Mouse (Mus musculus): ENCODE measurements at regions not wholly inside any gene's neighbourhood (a gene's known extent, or its start where the extent isn't known, plus 50 kb on each side); places are given as distances from the start of the nearest gene placed in this dataset.

DNA sequence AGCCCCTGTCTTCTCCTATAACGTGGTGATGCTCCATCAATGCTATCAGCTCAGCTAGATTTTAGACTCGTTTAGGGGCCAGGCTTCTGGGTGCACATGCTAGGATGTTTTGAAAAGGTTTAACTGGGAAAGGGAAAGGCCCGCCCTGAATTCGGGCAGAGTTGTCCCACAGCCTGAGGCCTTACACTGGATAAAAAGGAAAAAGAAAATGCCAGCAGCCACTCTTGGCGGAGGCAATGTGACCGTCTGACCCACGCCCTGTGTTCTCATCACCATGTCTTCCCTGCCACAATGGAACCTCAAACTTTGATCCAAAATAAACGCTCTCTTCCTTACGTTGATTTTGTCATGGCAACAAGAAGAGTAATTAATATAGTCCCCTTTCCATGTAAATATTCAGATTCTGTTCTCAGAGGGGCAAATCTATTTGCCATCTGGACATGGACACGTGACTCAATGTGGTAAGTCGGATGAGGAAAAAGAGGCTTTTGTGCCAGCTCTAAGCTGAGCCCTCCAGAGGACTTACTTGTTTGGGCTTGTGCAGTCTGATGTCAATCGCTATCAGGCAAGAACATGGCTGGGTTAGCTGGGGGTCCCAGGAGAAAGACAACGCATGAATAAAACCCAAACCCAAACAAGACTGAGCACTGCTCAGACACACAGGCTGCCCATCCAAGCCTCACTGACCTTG, 253.4 kb upstream of the Hnrnpa3 start:
- H3ac ChIP-seq (ENCODE audit: control insufficient read depth, insufficient read length, low read depth), result no peak overlapping the region
- H3K79me2 ChIP-seq (ENCODE audit: control insufficient read depth, insufficient read depth), result no peaks in the 10 kb centered on the region
- peaks cover 25% of the 10 kb centered on the region for H3K27me3 ChIP-seq (ENCODE audit: control insufficient read depth, insufficient read depth, insufficient read length)
- TF ChIP-seq MYOD1 (IDR thresholded peaks at IDR 0.05; ENCODE audit: control insufficient read depth, insufficient read length, low read depth) (no peak), USF1 (IDR thresholded peaks at IDR 0.05; ENCODE audit: low read depth) (peak; percentile 40), CEBPB (IDR thresholded peaks at IDR 0.05; ENCODE audit: low read depth) (no peak), MYOG (IDR thresholded peaks at IDR 0.05; ENCODE audit: control insufficient read depth, extremely low read depth, insufficient read length) (no peak), FOSL1 (IDR thresholded peaks at IDR 0.05; ENCODE audit: insufficient read depth, low read length, poor library complexity, severe bottlenecking) (no peak), CTCF (IDR thresholded peaks at IDR 0.05; ENCODE audit: control insufficient read depth, insufficient read depth, insufficient read length) (no peak), MAX (IDR thresholded peaks at IDR 0.05) (no peak)
- H3K4me3 ChIP-seq (ENCODE audit: insufficient read depth, poor library complexity, severe bottlenecking), result no peak overlapping the region
- no peaks in the 10 kb centered on the region for H3K36me3 ChIP-seq (ENCODE audit: control insufficient read depth, insufficient read depth)
- H3K79me3 ChIP-seq (ENCODE audit: low read depth), result no peaks in the 10 kb centered on the region

DNA sequence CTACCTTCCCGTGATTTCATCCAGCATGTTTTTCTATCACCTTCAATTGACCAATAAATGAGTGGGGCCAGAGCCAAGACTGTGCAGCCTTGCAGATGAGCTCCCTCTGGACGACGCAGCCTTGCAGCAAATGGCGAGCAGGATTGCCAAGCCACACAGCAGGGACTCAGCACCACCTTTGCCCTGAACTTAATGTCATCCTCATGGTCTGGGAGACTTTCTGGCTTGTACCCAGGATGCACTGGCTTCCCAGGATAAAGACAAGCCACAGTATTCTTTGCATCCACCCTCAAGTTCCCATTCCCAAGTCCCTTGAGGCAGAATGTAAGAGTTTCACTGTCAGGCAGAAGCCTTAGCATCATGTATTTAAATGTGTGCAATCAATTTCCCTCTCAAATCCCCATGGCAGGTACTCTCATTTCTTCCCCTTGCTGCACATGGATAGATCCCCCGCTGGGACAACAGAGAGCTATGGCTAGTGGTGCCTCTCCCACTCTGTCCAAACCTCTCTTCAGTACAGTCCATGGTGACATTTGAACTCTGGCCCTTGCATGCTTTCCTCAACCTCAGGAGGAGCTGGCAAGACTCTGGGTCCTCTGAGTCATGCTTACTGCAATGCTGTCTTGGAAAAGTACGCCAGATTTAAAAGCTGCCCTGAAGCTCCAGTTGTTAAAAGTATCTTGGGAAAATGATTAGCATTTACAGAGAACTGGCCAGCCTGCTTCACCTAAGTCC, 252.2 kb upstream of the Hnrnpa3 start:
- Histone ChIP-seq H3K27me3 (ENCODE audit: control insufficient read depth, insufficient read depth, insufficient read length) (peaks cover 25% of the 10 kb centered on the region), H3K4me3 (ENCODE audit: insufficient read depth, poor library complexity, severe bottlenecking) (no peak overlapping the region), H3K79me2 (ENCODE audit: control insufficient read depth, insufficient read depth) (no peaks in the 10 kb centered on the region), H3K36me3 (ENCODE audit: control insufficient read depth, insufficient read depth) (no peaks in the 10 kb centered on the region), H3ac (ENCODE audit: control insufficient read depth, insufficient read length, low read depth) (no peak overlapping the region), H3K79me3 (ENCODE audit: low read depth) (no peaks in the 10 kb centered on the region)
- TF ChIP-seq USF1 (IDR thresholded peaks at IDR 0.05; ENCODE audit: low read depth), result no peak
- TF ChIP-seq FOSL1 (IDR thresholded peaks at IDR 0.05; ENCODE audit: insufficient read depth, low read length, poor library complexity, severe bottlenecking), result no peak
- no peak for TF ChIP-seq CEBPB (IDR thresholded peaks at IDR 0.05; ENCODE audit: low read depth)

DNA sequence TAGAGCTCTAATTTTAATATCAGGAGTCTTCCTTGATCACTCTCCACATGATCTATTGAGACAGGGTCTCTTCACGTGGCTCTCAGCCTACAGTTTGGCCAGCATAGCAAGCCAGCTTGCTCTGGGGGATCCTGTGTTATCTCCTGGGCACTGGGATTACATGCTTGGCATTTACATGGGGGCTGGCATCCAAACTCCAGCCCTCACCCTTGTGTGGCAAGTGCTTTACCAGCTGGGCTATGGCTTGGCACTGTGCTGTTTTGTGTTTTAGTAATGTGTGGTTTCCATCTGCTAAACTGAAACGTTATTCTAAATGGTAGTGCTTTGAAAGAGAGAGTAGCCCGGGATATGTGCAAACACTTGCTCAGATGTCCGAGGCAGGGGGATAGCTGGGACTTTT, 251.5 kb upstream of the Hnrnpa3 start:
- Histone ChIP-seq H3K79me2 (ENCODE audit: control insufficient read depth, insufficient read depth) (no peaks in the 10 kb centered on the region), H3K79me3 (ENCODE audit: low read depth) (no peaks in the 10 kb centered on the region), H3K27me3 (ENCODE audit: control insufficient read depth, insufficient read depth, insufficient read length) (peaks cover 28% of the 10 kb centered on the region), H3K36me3 (ENCODE audit: control insufficient read depth, insufficient read depth) (no peaks in the 10 kb centered on the region), H3ac (ENCODE audit: control insufficient read depth, insufficient read length, low read depth) (no peak overlapping the region), H3K4me3 (ENCODE audit: insufficient read depth, poor library complexity, severe bottlenecking) (no peak overlapping the region)
- TF ChIP-seq FOSL1 (IDR thresholded peaks at IDR 0.05; ENCODE audit: insufficient read depth, low read length, poor library complexity, severe bottlenecking) (no peak), CTCF (IDR thresholded peaks at IDR 0.05; ENCODE audit: control insufficient read depth, insufficient read depth, insufficient read length) (no peak)

DNA sequence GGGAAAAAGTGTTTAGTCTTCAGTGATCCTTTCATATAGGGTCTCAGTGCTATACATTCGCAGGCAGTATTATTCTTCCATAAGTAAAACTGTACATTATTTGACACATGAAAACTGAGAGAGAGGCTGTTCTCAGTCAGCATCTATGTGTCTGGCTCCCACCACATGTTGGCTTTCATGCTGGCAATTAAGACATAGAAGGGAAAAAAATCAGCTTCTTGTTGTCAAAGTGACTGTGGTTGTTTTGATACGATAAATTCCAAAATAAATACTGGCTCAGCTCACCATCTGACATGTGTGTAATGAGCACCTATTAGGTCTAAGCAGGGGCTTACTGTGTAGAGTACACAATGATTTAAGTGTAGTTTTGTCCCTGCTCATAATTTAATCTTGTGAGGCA, 251.0 kb upstream of the Hnrnpa3 start:
- no peak for TF ChIP-seq CTCF (IDR thresholded peaks at IDR 0.05; ENCODE audit: control insufficient read depth, insufficient read depth, insufficient read length)
- no peak for TF ChIP-seq CEBPB (IDR thresholded peaks at IDR 0.05; ENCODE audit: low read depth)
- TF ChIP-seq FOSL1 (IDR thresholded peaks at IDR 0.05; ENCODE audit: insufficient read depth, low read length, poor library complexity, severe bottlenecking), result no peak
- no peak for TF ChIP-seq USF1 (IDR thresholded peaks at IDR 0.05; ENCODE audit: low read depth)
- TF ChIP-seq MYOD1 (IDR thresholded peaks at IDR 0.05; ENCODE audit: control insufficient read depth, insufficient read length, low read depth), result no peak
- no peak for TF ChIP-seq MYOG (IDR thresholded peaks at IDR 0.05; ENCODE audit: control insufficient read depth, extremely low read depth, insufficient read length)
- TF ChIP-seq MAX (IDR thresholded peaks at IDR 0.05), result no peak
- no peak overlapping the region for H3K4me3 ChIP-seq (ENCODE audit: insufficient read depth, poor library complexity, severe bottlenecking)
- H3K36me3 ChIP-seq (ENCODE audit: control insufficient read depth, insufficient read depth), result no peaks in the 10 kb centered on the region

DNA sequence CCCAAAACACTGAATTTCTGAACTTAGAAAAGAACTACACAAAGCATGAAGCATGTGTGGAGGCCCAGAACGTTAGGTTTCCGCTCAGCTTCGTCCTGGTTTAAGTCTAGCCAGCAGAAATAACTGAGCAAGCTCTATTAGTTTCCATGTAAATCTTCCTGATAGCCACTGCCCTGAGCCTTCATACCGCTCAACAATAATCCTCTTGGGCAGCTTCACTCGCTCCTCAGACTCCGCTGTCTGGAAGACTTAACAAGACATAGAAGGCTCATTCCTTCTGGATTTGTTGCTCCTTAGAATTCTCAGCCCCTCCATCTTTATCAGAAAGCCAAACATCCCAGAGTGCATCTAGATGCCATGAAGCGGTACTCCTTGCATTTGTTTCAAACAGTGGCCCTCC, 249.3 kb upstream of the Hnrnpa3 start:
- Histone ChIP-seq H3ac (ENCODE audit: control insufficient read depth, insufficient read length, low read depth) (no peak overlapping the region), H3K79me3 (ENCODE audit: low read depth) (no peaks in the 10 kb centered on the region), H3K36me3 (ENCODE audit: control insufficient read depth, insufficient read depth) (no peaks in the 10 kb centered on the region), H3K27me3 (ENCODE audit: control insufficient read depth, insufficient read depth, insufficient read length) (peaks cover 18% of the 10 kb centered on the region), H3K4me3 (ENCODE audit: insufficient read depth, poor library complexity, severe bottlenecking) (no peak overlapping the region), H3K79me2 (ENCODE audit: control insufficient read depth, insufficient read depth) (no peaks in the 10 kb centered on the region)
- no peak for TF ChIP-seq MYOG (IDR thresholded peaks at IDR 0.05; ENCODE audit: control insufficient read depth, extremely low read depth, insufficient read length)
- no peak for TF ChIP-seq CTCF (IDR thresholded peaks at IDR 0.05; ENCODE audit: control insufficient read depth, insufficient read depth, insufficient read length)
- TF ChIP-seq CEBPB (IDR thresholded peaks at IDR 0.05; ENCODE audit: low read depth), result no peak
- TF ChIP-seq MAX (IDR thresholded peaks at IDR 0.05), result no peak
- no peak for TF ChIP-seq MYOD1 (IDR thresholded peaks at IDR 0.05; ENCODE audit: control insufficient read depth, insufficient read length, low read depth)
- TF ChIP-seq USF1 (IDR thresholded peaks at IDR 0.05; ENCODE audit: low read depth), result no peak
- no peak for TF ChIP-seq FOSL1 (IDR thresholded peaks at IDR 0.05; ENCODE audit: insufficient read depth, low read length, poor library complexity, severe bottlenecking)

More for the DNA sequence above, 251.0 kb upstream of the Hnrnpa3 start:
- H3K79me2 ChIP-seq (ENCODE audit: control insufficient read depth, insufficient read depth), result no peaks in the 10 kb centered on the region
- H3K27me3 ChIP-seq (ENCODE audit: control insufficient read depth, insufficient read depth, insufficient read length), result peaks cover 29% of the 10 kb centered on the region
- H3K79me3 ChIP-seq (ENCODE audit: low read depth), result no peaks in the 10 kb centered on the region
- no peak overlapping the region for H3ac ChIP-seq (ENCODE audit: control insufficient read depth, insufficient read length, low read depth)

DNA sequence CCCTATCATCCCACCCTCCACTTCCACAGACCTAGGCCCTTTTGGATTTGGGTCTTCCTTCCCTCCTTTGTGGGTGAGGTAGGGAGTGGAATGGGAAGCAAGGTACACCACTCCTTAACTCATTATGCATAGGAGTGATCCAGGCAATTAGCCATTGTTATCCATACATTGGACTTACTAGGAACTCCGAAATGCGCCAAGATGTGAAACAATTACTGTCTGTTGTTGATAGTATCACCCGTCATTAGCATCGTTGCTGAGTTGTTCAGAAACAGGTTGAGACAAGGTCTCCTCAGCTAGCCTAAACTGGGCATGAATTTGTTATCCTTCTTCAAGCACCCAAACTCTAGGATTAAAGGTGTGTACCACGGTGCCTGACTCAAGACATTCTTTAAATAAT, 246.3 kb upstream of the Hnrnpa3 start:
- Histone ChIP-seq H3K79me2 (ENCODE audit: control insufficient read depth, insufficient read depth) (no peaks in the 10 kb centered on the region), H3ac (ENCODE audit: control insufficient read depth, insufficient read length, low read depth) (no peak overlapping the region), H3K36me3 (ENCODE audit: control insufficient read depth, insufficient read depth) (no peaks in the 10 kb centered on the region), H3K79me3 (ENCODE audit: low read depth) (no peaks in the 10 kb centered on the region), H3K27me3 (ENCODE audit: control insufficient read depth, insufficient read depth, insufficient read length) (peaks cover 4% of the 10 kb centered on the region), H3K4me3 (ENCODE audit: insufficient read depth, poor library complexity, severe bottlenecking) (no peak overlapping the region)
- TF ChIP-seq FOSL1 (IDR thresholded peaks at IDR 0.05; ENCODE audit: insufficient read depth, low read length, poor library complexity, severe bottlenecking) (no peak), MYOD1 (IDR thresholded peaks at IDR 0.05; ENCODE audit: control insufficient read depth, insufficient read length, low read depth) (no peak), CTCF (IDR thresholded peaks at IDR 0.05; ENCODE audit: control insufficient read depth, insufficient read depth, insufficient read length) (no peak), MYOG (IDR thresholded peaks at IDR 0.05; ENCODE audit: control insufficient read depth, extremely low read depth, insufficient read length) (no peak)

Data from C2C12 (cell line).